In genomic region chr16:33832728-33833428, GRCm38 (mm10) we compare ENCODE assay signal across 8 mouse cellular contexts. TPM values are rescaled to one million over a fixed set of nuclear protein-coding genes. Genes with fewer than 3 reads are reported as not detected.
DNase-seq lines count a peak whose midpoint lies in the region; ATAC-seq and TF ChIP-seq lines count a peak whose summit lies in the region.

No protein-coding gene starts in this region.

- no peaks in the 10 kb centered on the region for H3K9me3 ChIP-seq in embryonic facial prominence, embryonic 12.5 days
- H3K9me3 ChIP-seq in hindbrain, embryonic 11.5 days (ENCODE audit: control insufficient read depth, low read length), result no peaks in the 10 kb centered on the region
- H3K9me3 ChIP-seq in liver, embryonic 16.5 days (replicated peaks; ENCODE audit: control insufficient read depth, low read length), result no peaks in the 10 kb centered on the region

- H3K4me3 ChIP-seq in thymus, adult 2 months (ENCODE audit: control insufficient read depth, insufficient read depth, low read length), result peak overlapping the region; percentile 27; the same call in 1 of the 2 replicates
- peak overlapping the region; percentile 30 for H3K4me3 ChIP-seq in embryonic facial prominence, embryonic 12.5 days
- H3K4me3 ChIP-seq in hindbrain, embryonic 11.5 days (ENCODE audit: low read depth, low read length), result 0 out of 2 replicates have a peak overlapping the region, but pooled peaks have one; percentile 2
- H3K4me3 ChIP-seq in liver, embryonic 16.5 days (ENCODE audit: low read depth, low read length), result peak overlapping the region; percentile 41

- H3K9ac ChIP-seq in embryonic facial prominence, embryonic 12.5 days, result peak overlapping the region; percentile 33; the same call in 1 of the 2 replicates
- H3K9ac ChIP-seq in hindbrain, embryonic 11.5 days (ENCODE audit: low read depth, low read length), result no peak overlapping the region
- no peak overlapping the region; the same call in 1 of the 2 replicates for H3K9ac ChIP-seq in liver, embryonic 16.5 days (ENCODE audit: low read depth, low read length)

- no peaks in the 10 kb centered on the region for H3K36me3 ChIP-seq in thymus, adult 2 months (ENCODE audit: control insufficient read depth, insufficient read depth, low read length)
- H3K36me3 ChIP-seq in embryonic facial prominence, embryonic 12.5 days, result no peaks in the 10 kb centered on the region
- H3K36me3 ChIP-seq in hindbrain, embryonic 11.5 days (ENCODE audit: control insufficient read depth, insufficient read depth, low read length), result no peaks in the 10 kb centered on the region
- H3K36me3 ChIP-seq in liver, embryonic 16.5 days (ENCODE audit: control insufficient read depth, insufficient read depth), result no peaks in the 10 kb centered on the region

- WGBS in thymus, adult 2 months, result 23% methylated on average over 21 of the region's 21 CpGs
- 2% methylated on average over 21 of the region's 21 CpGs for WGBS in embryonic facial prominence, embryonic 12.5 days
- 1% methylated on average over 21 of the region's 21 CpGs for WGBS in hindbrain, embryonic 11.5 days
- 3% methylated on average over 21 of the region's 21 CpGs for WGBS in liver, embryonic 16.5 days (ENCODE audit: insufficient replicate concordance)

- peaks cover 3% of the 10 kb centered on the region; the same call in 1 of the 2 replicates for H3K27me3 ChIP-seq in thymus, adult 2 months (ENCODE audit: control insufficient read depth, insufficient read depth, low read length)
- no peaks in the 10 kb centered on the region for H3K27me3 ChIP-seq in embryonic facial prominence, embryonic 12.5 days
- H3K27me3 ChIP-seq in hindbrain, embryonic 11.5 days (ENCODE audit: control insufficient read depth, insufficient read depth, low read length), result peaks cover 20% of the 10 kb centered on the region
- peaks cover 46% of the 10 kb centered on the region for H3K27me3 ChIP-seq in liver, embryonic 16.5 days (ENCODE audit: control insufficient read depth, insufficient read depth, low read depth, low read length)

- peak; percentile 50 for ATAC-seq in embryonic facial prominence, embryonic 12.5 days (ENCODE audit: insufficient number of reproducible peaks, insufficient read depth, low FRiP score, low TSS enrichment)
- ATAC-seq in hindbrain, embryonic 11.5 days (ENCODE audit: low FRiP score), result 0 out of 2 replicates have a peak, but pooled peaks have one; percentile 33
- ATAC-seq in liver, embryonic 16.5 days (ENCODE audit: low read depth), result peak; percentile 14; the same call in 1 of the 2 replicates

- peaks cover 25% of the 10 kb centered on the region for H3K4me1 ChIP-seq in thymus, adult 2 months (replicated peaks; ENCODE audit: control insufficient read depth, insufficient read depth, low read length)
- peaks cover 43% of the 10 kb centered on the region for H3K4me1 ChIP-seq in embryonic facial prominence, embryonic 12.5 days
- peaks cover 19% of the 10 kb centered on the region for H3K4me1 ChIP-seq in hindbrain, embryonic 11.5 days (replicated peaks; ENCODE audit: control insufficient read depth, insufficient read depth, low read length)
- H3K4me1 ChIP-seq in liver, embryonic 16.5 days (ENCODE audit: control insufficient read depth, low read depth, low read length), result peaks cover 15% of the 10 kb centered on the region

- H3K27ac ChIP-seq in thymus, adult 2 months (ENCODE audit: control insufficient read depth, insufficient read depth, low read length), result no peak overlapping the region
- H3K27ac ChIP-seq in embryonic facial prominence, embryonic 12.5 days, result peak overlapping the region; percentile 92
- no peak overlapping the region for H3K27ac ChIP-seq in hindbrain, embryonic 11.5 days (ENCODE audit: low read depth, low read length)
- peak overlapping the region; percentile 64 for H3K27ac ChIP-seq in liver, embryonic 16.5 days (ENCODE audit: low read length)

- TF ChIP-seq CTCF in thymus, adult 2 months (IDR thresholded peaks at IDR 0.05; ENCODE audit: borderline replicate concordance, control insufficient read depth, extremely low read depth, insufficient read depth, low read length, poor library complexity), result no peak

- peak; percentile 33 for DNase-seq in thymus, adult 2 months
- no peak for DNase-seq in thymus, adult 18-20 months
- DNase-seq in hindbrain, embryonic 11.5 days (ENCODE audit: low spot score), result peak; percentile 59
- peak; percentile 54 for DNase-seq in retina, embryonic 14.5 days (ENCODE audit: low spot score)
- no peak for DNase-seq in urinary bladder, postnatal 10 days (ENCODE audit: low spot score)
- DNase-seq in layer of hippocampus, adult 8-10 months (ENCODE audit: low spot score in 2 of 2), result no peak

- TF ChIP-seq POLR2A in thymus, adult 2 months (IDR thresholded peaks at IDR 0.05; ENCODE audit: control insufficient read depth, extremely low read depth, insufficient read depth, low read length, poor library complexity), result no peak

- peak overlapping the region; percentile 71 for H3K4me2 ChIP-seq in embryonic facial prominence, embryonic 12.5 days (replicated peaks)
- peak overlapping the region; percentile 27 for H3K4me2 ChIP-seq in hindbrain, embryonic 11.5 days (replicated peaks; ENCODE audit: low read depth, low read length)
- H3K4me2 ChIP-seq in liver, embryonic 16.5 days (ENCODE audit: low read depth, low read length), result peak overlapping the region; percentile 54

RNA-seq across cellular contexts. Expression of gene Itgb5, which starts 3.4 kb away (rescaled TPM):
- 20.1 and 28.3 TPM in 2 replicates for polyA plus RNA-seq in thymus, adult 2 months (2012; rRNA removed)
- 120 and 130 TPM in 2 replicates for polyA plus RNA-seq in embryonic facial prominence, embryonic 12.5 days (2016; fragmentation: Nextera tagmentation; extraction: Ambion mirVana)
- polyA plus RNA-seq in hindbrain, embryonic 11.5 days (2014; fragmentation: Nextera tagmentation; extraction: Ambion mirVana), result 21.7 and 25.5 TPM in 2 replicates
- 4.6 and 4.9 TPM in 2 replicates for polyA plus RNA-seq in liver, embryonic 16.5 days (2015; fragmentation: Nextera tagmentation; extraction: Ambion mirVana)
- total RNA-seq in layer of hippocampus, adult 8-10 months (2022), result 100 to 1,000 TPM in 1 of 4 experiments, 10 to 100 TPM in 3; 39.4 to 114 (median 64.9) TPM

RNA-seq across cellular contexts. Expression of gene Muc13, which starts 39.0 kb away (rescaled TPM):
- polyA plus RNA-seq in thymus, adult 2 months (2012; rRNA removed), result 5.0 and 5.5 TPM in 2 replicates
- 0.17 and 0.19 TPM in 2 replicates for polyA plus RNA-seq in embryonic facial prominence, embryonic 12.5 days (2016; fragmentation: Nextera tagmentation; extraction: Ambion mirVana)
- polyA plus RNA-seq in hindbrain, embryonic 11.5 days (2014; fragmentation: Nextera tagmentation; extraction: Ambion mirVana), result 0.08 and 0.14 TPM in 2 replicates
- polyA plus RNA-seq in liver, embryonic 16.5 days (2015; fragmentation: Nextera tagmentation; extraction: Ambion mirVana), result 1.5 and 3.2 TPM in 2 replicates
- not detected for total RNA-seq in layer of hippocampus, adult 8-10 months (2022)

Comparison
In these comparisons a context has a peak if more than half of its experiments do, and no peak if none do; other contexts are left out.
1. DNase-seq: peak in thymus, adult 2 months (single experiment), hindbrain, embryonic 11.5 days (single experiment) and retina, embryonic 14.5 days (single experiment); none in thymus, adult 18-20 months (0 of 2), urinary bladder, postnatal 10 days (single experiment) and layer of hippocampus, adult 8-10 months (0 of 2).
2. H3K27ac ChIP-seq: peak in embryonic facial prominence, embryonic 12.5 days (single experiment) and liver, embryonic 16.5 days (single experiment); none in thymus, adult 2 months (single experiment) and hindbrain, embryonic 11.5 days (single experiment).
3. Peak in every context shown above with its lines, with median percentiles within 50 percentile points of each other: H3K4me3 ChIP-seq, ATAC-seq and H3K4me2 ChIP-seq.